Mouse (Mus musculus): ENCODE results near the gene 1700016K19Rik. TPM values are rescaled to one million over a fixed set of nuclear protein-coding genes. Genes with fewer than 3 reads are reported as not detected.

The 1700016K19Rik gene
- polyA plus RNA-seq, 1 experiment from 2014 or later: 0.26 TPM

GRCm38 (mm10) chr11:76015251-76015650 is 15.5 kb downstream of the 1700016K19Rik start:
- no peak overlapping the region for H3K4me3 ChIP-seq
- no peaks in the 10 kb centered on the region for H3K9me3 ChIP-seq (replicated peaks)
- H3K27ac ChIP-seq (ENCODE audit: poor library complexity, severe bottlenecking): no peak overlapping the region
- WGBS: 84% methylated on average over 6 of the region's 6 CpGs
- no peak overlapping the region for H3K4me2 ChIP-seq
- no peaks in the 10 kb centered on the region for H3K36me3 ChIP-seq
- no peaks in the 10 kb centered on the region; the same call in 1 of the 2 replicates for H3K4me1 ChIP-seq (replicated peaks)
- H3K27me3 ChIP-seq (replicated peaks): no peaks in the 10 kb centered on the region
- H3K9ac ChIP-seq: no peak overlapping the region
- no peak for ATAC-seq (ENCODE audit: insufficient number of reproducible peaks, low FRiP score)

- Histone ChIP-seq H3K9me3 (replicated peaks) (no peaks in the 10 kb centered on the region), H3K36me3 (no peaks in the 10 kb centered on the region), H3K9ac (no peak overlapping the region), H3K4me1 (replicated peaks) (no peaks in the 10 kb centered on the region; the same call in 1 of the 2 replicates), H3K4me2 (no peak overlapping the region), H3K27ac (ENCODE audit: poor library complexity, severe bottlenecking) (no peak overlapping the region), H3K4me3 (no peak overlapping the region), H3K27me3 (replicated peaks) (no peaks in the 10 kb centered on the region)
- no peak for ATAC-seq (ENCODE audit: insufficient number of reproducible peaks, low FRiP score)
- WGBS: 81% methylated on average over 4 of the region's 4 CpGs
Measured at GRCm38 (mm10) chr11:76015814-76016213, 16.1 kb downstream of the 1700016K19Rik start.

GRCm38 (mm10) chr11:76019879-76020278 is 20.2 kb downstream of the 1700016K19Rik start:
- Histone ChIP-seq H3K4me3 (no peak overlapping the region), H3K4me2 (no peak overlapping the region), H3K27ac (ENCODE audit: poor library complexity, severe bottlenecking) (no peak overlapping the region), H3K36me3 (peaks cover 15% of the 10 kb centered on the region), H3K9me3 (replicated peaks) (no peaks in the 10 kb centered on the region), H3K27me3 (replicated peaks) (no peaks in the 10 kb centered on the region), H3K4me1 (replicated peaks) (no peaks in the 10 kb centered on the region; the same call in 1 of the 2 replicates), H3K9ac (no peak overlapping the region)
- 84% methylated on average over 4 of the region's 4 CpGs for WGBS
- ATAC-seq (ENCODE audit: insufficient number of reproducible peaks, low FRiP score): no peak

- no peak for ATAC-seq (ENCODE audit: insufficient number of reproducible peaks, low FRiP score)
- Histone ChIP-seq H3K27me3 (replicated peaks) (0 out of 2 replicates have a peak, but pooled peaks cover 4% of the 10 kb centered on the region), H3K4me3 (no peak overlapping the region), H3K9me3 (replicated peaks) (no peaks in the 10 kb centered on the region), H3K9ac (no peak overlapping the region), H3K27ac (ENCODE audit: poor library complexity, severe bottlenecking) (no peak overlapping the region), H3K4me1 (replicated peaks) (peaks cover 9% of the 10 kb centered on the region), H3K36me3 (peaks cover 15% of the 10 kb centered on the region), H3K4me2 (no peak overlapping the region)
- WGBS: 62% methylated on average over 9 of the region's 9 CpGs
Measured at GRCm38 (mm10) chr11:76020916-76021315, 21.2 kb downstream of the 1700016K19Rik start.

- WGBS: 62% methylated on average over 7 of the region's 7 CpGs
- peaks cover 15% of the 10 kb centered on the region for H3K36me3 ChIP-seq
- H3K4me2 ChIP-seq: no peak overlapping the region
- no peaks in the 10 kb centered on the region for H3K9me3 ChIP-seq (replicated peaks)
- H3K27ac ChIP-seq (ENCODE audit: poor library complexity, severe bottlenecking): no peak overlapping the region
- peaks cover 21% of the 10 kb centered on the region for H3K4me1 ChIP-seq (replicated peaks)
- H3K4me3 ChIP-seq: no peak overlapping the region
- no peak overlapping the region for H3K9ac ChIP-seq
- H3K27me3 ChIP-seq (replicated peaks): peaks cover 14% of the 10 kb centered on the region; the same call in 1 of the 2 replicates
- ATAC-seq (ENCODE audit: insufficient number of reproducible peaks, low FRiP score): no peak
Measured at GRCm38 (mm10) chr11:76025080-76025583, 25.4 kb downstream of the 1700016K19Rik start.

GRCm38 (mm10) chr11:76026527-76027138 is 26.9 kb downstream of the 1700016K19Rik start:
- peak overlapping the region; percentile 87 for H3K4me2 ChIP-seq
- H3K9ac ChIP-seq: peak overlapping the region; percentile 74
- no peaks in the 10 kb centered on the region for H3K9me3 ChIP-seq (replicated peaks)
- peaks cover 14% of the 10 kb centered on the region; the same call in 1 of the 2 replicates for H3K27me3 ChIP-seq (replicated peaks)
- WGBS: 6% methylated on average over 14 of the region's 14 CpGs
- H3K4me3 ChIP-seq: peak overlapping the region; percentile 71
- peaks cover 14% of the 10 kb centered on the region for H3K36me3 ChIP-seq
- H3K4me1 ChIP-seq (replicated peaks): peaks cover 21% of the 10 kb centered on the region
- ATAC-seq (ENCODE audit: insufficient number of reproducible peaks, low FRiP score): peak; percentile 15; the same call in 1 of the 2 replicates
- no peak overlapping the region for H3K27ac ChIP-seq (ENCODE audit: poor library complexity, severe bottlenecking)

GRCm38 (mm10) chr11:76027139-76028071 is 27.7 kb downstream of the 1700016K19Rik start, which contains the start of gene Rflnb:
Gene Rflnb, minus strand, starts transcription at chr11:76027782.
- Histone ChIP-seq H3K27me3 (replicated peaks) (peaks cover 14% of the 10 kb centered on the region; the same call in 1 of the 2 replicates), H3K36me3 (0 out of 2 replicates have a peak, but pooled peaks cover 9% of the 10 kb centered on the region), H3K27ac (ENCODE audit: poor library complexity, severe bottlenecking) (peak within 1 kb of the TSS; percentile 8; the same call in 1 of the 2 replicates), H3K4me2 (peak within 1 kb of the TSS; percentile 87), H3K9ac (peak within 1 kb of the TSS; percentile 74), H3K4me3 (peak within 1 kb of the TSS; percentile 71), H3K4me1 (replicated peaks) (peaks cover 21% of the 10 kb centered on the region), H3K9me3 (replicated peaks) (no peaks in the 10 kb centered on the region)
- WGBS: under 1% methylated on average over 94 of the region's 112 CpGs
- peak; percentile 88 for ATAC-seq (ENCODE audit: insufficient number of reproducible peaks, low FRiP score)

- ATAC-seq (ENCODE audit: insufficient number of reproducible peaks, low FRiP score): no peak; the same call in 1 of the 2 replicates
- peak overlapping the region; percentile 71 for H3K4me3 ChIP-seq
- no peak overlapping the region for H3K27ac ChIP-seq (ENCODE audit: poor library complexity, severe bottlenecking)
- peak overlapping the region; percentile 73 for H3K9ac ChIP-seq
- no peaks in the 10 kb centered on the region for H3K9me3 ChIP-seq (replicated peaks)
- 4% methylated on average over 11 of the region's 14 CpGs for WGBS
- peak overlapping the region; percentile 87 for H3K4me2 ChIP-seq
- peaks cover 21% of the 10 kb centered on the region for H3K4me1 ChIP-seq (replicated peaks)
- H3K36me3 ChIP-seq: 0 out of 2 replicates have a peak, but pooled peaks cover 9% of the 10 kb centered on the region
- H3K27me3 ChIP-seq (replicated peaks): peaks cover 14% of the 10 kb centered on the region; the same call in 1 of the 2 replicates
Measured at GRCm38 (mm10) chr11:76028072-76028465, 28.4 kb downstream of the 1700016K19Rik start.

GRCm38 (mm10) chr11:76033359-76033758 is 33.6 kb downstream of the 1700016K19Rik start:
- Histone ChIP-seq H3K9ac (no peak overlapping the region), H3K4me1 (replicated peaks) (peaks cover 4% of the 10 kb centered on the region; the same call in 1 of the 2 replicates), H3K4me2 (no peak overlapping the region), H3K27ac (ENCODE audit: poor library complexity, severe bottlenecking) (no peak overlapping the region), H3K36me3 (no peaks in the 10 kb centered on the region), H3K4me3 (no peak overlapping the region), H3K9me3 (replicated peaks) (no peaks in the 10 kb centered on the region), H3K27me3 (replicated peaks) (peaks cover 9% of the 10 kb centered on the region; the same call in 1 of the 2 replicates)
- no peak for ATAC-seq (ENCODE audit: insufficient number of reproducible peaks, low FRiP score)
- WGBS: 75% methylated on average over 6 of the region's 6 CpGs

- H3K9me3 ChIP-seq (replicated peaks): no peaks in the 10 kb centered on the region
- no peak for ATAC-seq (ENCODE audit: insufficient number of reproducible peaks, low FRiP score)
- H3K27me3 ChIP-seq (replicated peaks): peaks cover 9% of the 10 kb centered on the region; the same call in 1 of the 2 replicates
- 82% methylated on average over 4 of the region's 4 CpGs for WGBS
- H3K36me3 ChIP-seq: no peaks in the 10 kb centered on the region
- H3K4me3 ChIP-seq: no peak overlapping the region
- H3K9ac ChIP-seq: no peak overlapping the region
- H3K4me1 ChIP-seq (replicated peaks): peaks cover 4% of the 10 kb centered on the region; the same call in 1 of the 2 replicates
- no peak overlapping the region for H3K27ac ChIP-seq (ENCODE audit: poor library complexity, severe bottlenecking)
- H3K4me2 ChIP-seq: no peak overlapping the region
Measured at GRCm38 (mm10) chr11:76033836-76034235, 34.1 kb downstream of the 1700016K19Rik start.
